Mouse (Mus musculus): ENCODE results near the gene Paqr8. TPM values are rescaled to one million over a fixed set of nuclear protein-coding genes. Genes with fewer than 3 reads are reported as not detected.

Gene Paqr8
- total and polyA plus RNA-seq, 2 experiments, result 0.28 to 1.1 TPM

- 70% methylated on average over 4 of the region's 4 CpGs for WGBS
- TF ChIP-seq CTCF (IDR thresholded peaks at IDR 0.05; ENCODE audit: low read depth, low read length) (no peak), POLR2A (IDR thresholded peaks at IDR 0.05; ENCODE audit: extremely low read depth, insufficient read depth, low read length) (no peak)
- Histone ChIP-seq H3K9ac (ENCODE audit: low read depth, low read length) (no peak overlapping the region), H3K4me3 (ENCODE audit: insufficient read depth, low read depth, low read length) (no peak overlapping the region), H3K79me2 (ENCODE audit: control insufficient read depth, insufficient read depth, low read length) (no peaks in the 10 kb centered on the region), H3K4me1 (ENCODE audit: control insufficient read depth, insufficient read depth, low read length) (no peaks in the 10 kb centered on the region), H3K36me3 (ENCODE audit: control insufficient read depth, insufficient read depth, low read length) (no peaks in the 10 kb centered on the region), H3K27me3 (ENCODE audit: control insufficient read depth, insufficient read depth, low read length) (no peaks in the 10 kb centered on the region), H3K27ac (replicated peaks; ENCODE audit: insufficient read depth, low read depth, low read length) (no peak overlapping the region)
- no peak for DNase-seq (ENCODE audit: extremely low read depth, low read depth, low spot score)
These were observed 9.9 kb downstream of the Paqr8 start for GRCm38 (mm10) chr1:20900336-20900735.

GRCm38 (mm10) chr1:20905501-20906127, 15.2 kb downstream of the Paqr8 start:
- TF ChIP-seq CTCF (IDR thresholded peaks at IDR 0.05; ENCODE audit: low read depth, low read length) (no peak), POLR2A (IDR thresholded peaks at IDR 0.05; ENCODE audit: extremely low read depth, insufficient read depth, low read length) (no peak)
- Histone ChIP-seq H3K79me2 (ENCODE audit: control insufficient read depth, insufficient read depth, low read length) (no peaks in the 10 kb centered on the region), H3K4me3 (ENCODE audit: insufficient read depth, low read depth, low read length) (no peak overlapping the region), H3K4me1 (ENCODE audit: control insufficient read depth, insufficient read depth, low read length) (no peaks in the 10 kb centered on the region), H3K36me3 (ENCODE audit: control insufficient read depth, insufficient read depth, low read length) (no peaks in the 10 kb centered on the region), H3K9ac (ENCODE audit: low read depth, low read length) (no peak overlapping the region), H3K27me3 (ENCODE audit: control insufficient read depth, insufficient read depth, low read length) (no peaks in the 10 kb centered on the region), H3K27ac (replicated peaks; ENCODE audit: insufficient read depth, low read depth, low read length) (no peak overlapping the region)
- 93% methylated on average over 8 of the region's 8 CpGs for WGBS
- DNase-seq (ENCODE audit: extremely low read depth, low read depth, low spot score), result no peak

- 92% methylated on average over 9 of the region's 9 CpGs for WGBS
These were observed 15.7 kb downstream of the Paqr8 start for GRCm38 (mm10) chr1:20906128-20906515.

GRCm38 (mm10) chr1:20908541-20908940, 18.1 kb downstream of the Paqr8 start:
- H3K27ac ChIP-seq (replicated peaks; ENCODE audit: insufficient read depth, low read depth, low read length), result no peak overlapping the region
- no peak for TF ChIP-seq POLR2A (IDR thresholded peaks at IDR 0.05; ENCODE audit: extremely low read depth, insufficient read depth, low read length)
- TF ChIP-seq CTCF (IDR thresholded peaks at IDR 0.05; ENCODE audit: low read depth, low read length), result no peak

More at GRCm38 (mm10) chr1:20906128-20906515, 15.7 kb downstream of the Paqr8 start:
- no peaks in the 10 kb centered on the region for H3K36me3 ChIP-seq (ENCODE audit: control insufficient read depth, insufficient read depth, low read length)
- TF ChIP-seq POLR2A (IDR thresholded peaks at IDR 0.05; ENCODE audit: extremely low read depth, insufficient read depth, low read length), result no peak
- no peak for TF ChIP-seq CTCF (IDR thresholded peaks at IDR 0.05; ENCODE audit: low read depth, low read length)
- no peak overlapping the region for H3K4me3 ChIP-seq (ENCODE audit: insufficient read depth, low read depth, low read length)
- no peaks in the 10 kb centered on the region for H3K79me2 ChIP-seq (ENCODE audit: control insufficient read depth, insufficient read depth, low read length)
- no peak overlapping the region for H3K9ac ChIP-seq (ENCODE audit: low read depth, low read length)
- no peaks in the 10 kb centered on the region for H3K27me3 ChIP-seq (ENCODE audit: control insufficient read depth, insufficient read depth, low read length)
- no peaks in the 10 kb centered on the region for H3K4me1 ChIP-seq (ENCODE audit: control insufficient read depth, insufficient read depth, low read length)
- no peak for DNase-seq (ENCODE audit: extremely low read depth, low read depth, low spot score)
- no peak overlapping the region for H3K27ac ChIP-seq (replicated peaks; ENCODE audit: insufficient read depth, low read depth, low read length)

GRCm38 (mm10) chr1:20912115-20912514, 21.7 kb downstream of the Paqr8 start:
- Histone ChIP-seq H3K9ac (ENCODE audit: low read depth, low read length) (no peak overlapping the region), H3K79me2 (ENCODE audit: control insufficient read depth, insufficient read depth, low read length) (no peaks in the 10 kb centered on the region), H3K27ac (replicated peaks; ENCODE audit: insufficient read depth, low read depth, low read length) (no peak overlapping the region), H3K4me1 (ENCODE audit: control insufficient read depth, insufficient read depth, low read length) (no peaks in the 10 kb centered on the region), H3K27me3 (ENCODE audit: control insufficient read depth, insufficient read depth, low read length) (no peaks in the 10 kb centered on the region), H3K4me3 (ENCODE audit: insufficient read depth, low read depth, low read length) (no peak overlapping the region), H3K36me3 (ENCODE audit: control insufficient read depth, insufficient read depth, low read length) (no peaks in the 10 kb centered on the region)
- 66% methylated on average over 2 of the region's 2 CpGs for WGBS
- TF ChIP-seq CTCF (IDR thresholded peaks at IDR 0.05; ENCODE audit: low read depth, low read length) (no peak), POLR2A (IDR thresholded peaks at IDR 0.05; ENCODE audit: extremely low read depth, insufficient read depth, low read length) (no peak)
- no peak for DNase-seq (ENCODE audit: extremely low read depth, low read depth, low spot score)

More at GRCm38 (mm10) chr1:20908541-20908940, 18.1 kb downstream of the Paqr8 start:
- Histone ChIP-seq H3K4me3 (ENCODE audit: insufficient read depth, low read depth, low read length) (no peak overlapping the region), H3K27me3 (ENCODE audit: control insufficient read depth, insufficient read depth, low read length) (no peaks in the 10 kb centered on the region), H3K9ac (ENCODE audit: low read depth, low read length) (no peak overlapping the region), H3K79me2 (ENCODE audit: control insufficient read depth, insufficient read depth, low read length) (no peaks in the 10 kb centered on the region), H3K4me1 (ENCODE audit: control insufficient read depth, insufficient read depth, low read length) (no peaks in the 10 kb centered on the region), H3K36me3 (ENCODE audit: control insufficient read depth, insufficient read depth, low read length) (no peaks in the 10 kb centered on the region)
- no peak for DNase-seq (ENCODE audit: extremely low read depth, low read depth, low spot score)
- WGBS, result 61% methylated on average over 4 of the region's 4 CpGs

- Histone ChIP-seq H3K27me3 (ENCODE audit: control insufficient read depth, insufficient read depth, low read length) (no peaks in the 10 kb centered on the region), H3K36me3 (ENCODE audit: control insufficient read depth, insufficient read depth, low read length) (no peaks in the 10 kb centered on the region)
- no peak for TF ChIP-seq CTCF (IDR thresholded peaks at IDR 0.05; ENCODE audit: low read depth, low read length)
- TF ChIP-seq POLR2A (IDR thresholded peaks at IDR 0.05; ENCODE audit: extremely low read depth, insufficient read depth, low read length), result no peak
These were observed 22.2 kb downstream of the Paqr8 start for GRCm38 (mm10) chr1:20912527-20913171.

More at GRCm38 (mm10) chr1:20912527-20913171, 22.2 kb downstream of the Paqr8 start:
- Histone ChIP-seq H3K27ac (replicated peaks; ENCODE audit: insufficient read depth, low read depth, low read length) (no peak overlapping the region), H3K4me3 (ENCODE audit: insufficient read depth, low read depth, low read length) (no peak overlapping the region), H3K4me1 (ENCODE audit: control insufficient read depth, insufficient read depth, low read length) (no peaks in the 10 kb centered on the region), H3K79me2 (ENCODE audit: control insufficient read depth, insufficient read depth, low read length) (no peaks in the 10 kb centered on the region), H3K9ac (ENCODE audit: low read depth, low read length) (no peak overlapping the region)
- no peak for DNase-seq (ENCODE audit: extremely low read depth, low read depth, low spot score)
- 54% methylated on average over 13 of the region's 13 CpGs for WGBS

Measured in liver, adult 2 months (tissue).